Mouse (Mus musculus) hindbrain, embryonic 14.5 days (tissue): Measurements from ENCODE around the gene Patj. TPM values are rescaled to one million over a fixed set of nuclear protein-coding genes. Genes with fewer than 3 reads are reported as not detected.

Experiments
- ATAC-seq: fragments of 200-750 bp; cut with Nextera tagmentation; 2 replicates; pipeline ENCODE4 v1.8.0; 2017; ENCODE audit warnings: moderate number of reproducible peaks, mild to moderate bottlenecking, moderate TSS enrichment, moderate library complexity; ENCODE audit not compliant: low FRiP score
- DNase-seq: peaks from one replicate; pipeline ENCODE4 v3.0.0-alpha.2; 2015; ENCODE audit warnings: low spot score
- H3K27ac ChIP-seq: fragments of 300-500 bp; sonication (generic); 2 replicates; pipeline ENCODE4 v1.5.1; 2014; ENCODE audit warnings: mild to moderate bottlenecking, moderate library complexity
- H3K27me3 ChIP-seq: fragments of 300-500 bp; sonication (generic); 2 replicates; pipeline ENCODE4 v1.6.1; 2014; ENCODE audit warnings: mild to moderate bottlenecking, low read length, mixed read lengths; ENCODE audit not compliant: control insufficient read depth, insufficient read depth
- H3K36me3 ChIP-seq: fragments of 300-500 bp; sonication (generic); replicated peaks from 2 replicates; pipeline ENCODE4 v1.6.1; 2014; ENCODE audit not compliant: control insufficient read depth, insufficient read depth
- H3K4me1 ChIP-seq: fragments of 300-500 bp; sonication (generic); replicated peaks from 2 replicates; pipeline ENCODE4 v1.6.1; 2014; ENCODE audit warnings: antibody characterized with exemption, low read length, mixed read lengths; ENCODE audit not compliant: control insufficient read depth, insufficient read depth
- H3K4me2 ChIP-seq: fragments of 300-500 bp; sonication (generic); replicated peaks from 2 replicates; pipeline ENCODE4 v1.6.1; 2014; ENCODE audit warnings: mild to moderate bottlenecking, moderate library complexity
- H3K4me3 ChIP-seq: fragments of 300-500 bp; sonication (generic); replicated peaks from 2 replicates; pipeline ENCODE4 v1.5.1; 2014; ENCODE audit warnings: mild to moderate bottlenecking, low read length
- H3K9ac ChIP-seq: fragments of 300-500 bp; sonication (generic); 2 replicates; pipeline ENCODE4 v1.6.1; 2014
- H3K9me3 ChIP-seq: fragments of 300-500 bp; sonication (generic); 2 replicates; pipeline ENCODE4 v1.6.1; 2016; ENCODE audit warnings: low read length; ENCODE audit not compliant: control insufficient read depth
- WGBS: fragments of 180-500 bp; shearing (Covaris S2); extraction: QIAGEN DNeasy Blood & Tissue Kit; methylation state at CpG from one replicate; pipeline ENCODE4 v1.1.7; 2014; 5-methylcytosine and 5-hydroxymethylcytosine counted together
- polyA plus RNA-seq: library from polyadenylated mRNA; unstranded; fragments of >200 nt; fragmentation: Nextera tagmentation; extraction: Ambion mirVana; gene quantifications from 2 replicates; pipeline ENCODE4 v1.2.1, GENCODE M21; 2014

Patj gene
- polyA plus RNA-seq, 1 experiment from 2014 or later = 8.0 TPM

- Histone ChIP-seq H3K9me3 (no peaks in the 10 kb centered on the region), H3K27me3 (no peaks in the 10 kb centered on the region), H3K9ac (no peak overlapping the region), H3K4me2 (no peak overlapping the region), H3K4me3 (no peak overlapping the region), H3K27ac (no peak overlapping the region), H3K4me1 (no peaks in the 10 kb centered on the region), H3K36me3 (no peaks in the 10 kb centered on the region)
- ATAC-seq = no peak
- DNase-seq = no peak
- 58% methylated on average over 4 of the region's 4 CpGs for WGBS
Measured at GRCm38 (mm10) chr4:98569904-98570303, 174.3 kb downstream of the Patj start.

DNA sequence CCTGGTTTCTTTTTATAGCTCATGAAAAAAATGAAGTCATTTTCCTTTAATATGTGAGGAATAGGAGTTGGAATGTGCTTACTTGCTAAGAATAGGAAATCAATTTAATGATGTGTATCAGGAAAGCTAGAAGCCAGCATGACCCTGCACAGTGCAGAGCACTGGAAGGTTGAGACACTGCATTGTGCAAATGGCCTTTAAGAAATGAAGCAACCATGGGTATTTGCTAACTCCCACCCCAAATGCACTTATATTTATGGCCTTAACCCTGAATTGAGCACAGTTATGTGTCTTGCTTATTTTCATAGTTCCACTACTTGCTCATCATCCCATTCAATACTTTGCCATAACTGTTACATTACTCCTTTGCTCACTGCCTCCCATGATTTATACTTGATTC, 181.7 kb downstream of the Patj start:
- H3K9me3 ChIP-seq = no peaks in the 10 kb centered on the region
- peaks cover 17% of the 10 kb centered on the region for H3K4me1 ChIP-seq
- H3K4me3 ChIP-seq = no peak overlapping the region
- no peaks in the 10 kb centered on the region for H3K27me3 ChIP-seq
- H3K9ac ChIP-seq = no peak overlapping the region
- ATAC-seq (no peak), DNase-seq (no peak)
- no peaks in the 10 kb centered on the region for H3K36me3 ChIP-seq
- H3K4me2 ChIP-seq = no peak overlapping the region
- H3K27ac ChIP-seq = peak overlapping the region; percentile 72; the same call in 1 of the 2 replicates

DNA sequence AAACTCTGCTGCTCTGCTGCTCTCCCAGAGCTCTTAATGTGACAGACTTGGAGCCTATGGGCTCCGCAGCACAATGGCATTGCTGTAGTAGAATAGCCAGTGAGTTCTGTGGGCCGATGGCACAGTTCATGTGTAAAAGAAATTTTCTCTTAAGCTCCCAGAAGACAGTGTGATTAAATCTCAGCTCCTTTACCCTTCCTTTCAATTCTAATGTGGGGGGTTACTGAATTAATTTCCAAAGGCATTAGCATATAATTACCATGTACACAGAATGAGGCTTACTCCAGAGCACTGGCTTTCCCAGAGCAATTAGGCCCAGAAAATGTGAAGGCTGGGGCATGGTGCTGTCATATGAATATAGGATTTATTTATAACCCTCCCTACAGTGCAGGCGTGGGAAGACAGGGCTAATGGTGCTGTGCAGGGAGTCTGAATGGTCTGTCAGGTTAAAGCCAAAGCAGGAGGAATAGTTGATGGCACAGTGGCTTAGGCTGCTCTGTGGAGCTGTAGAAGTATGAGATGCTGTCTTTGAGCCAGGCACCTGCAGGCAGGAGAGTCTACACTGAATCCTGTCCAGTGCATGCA, 182.5 kb downstream of the Patj start:
- no peaks in the 10 kb centered on the region for H3K36me3 ChIP-seq
- ATAC-seq = peak; percentile 94
- 30% methylated on average over 3 of the region's 3 CpGs for WGBS
- H3K9me3 ChIP-seq = no peaks in the 10 kb centered on the region
- no peaks in the 10 kb centered on the region for H3K27me3 ChIP-seq
- H3K27ac ChIP-seq = peak overlapping the region; percentile 72
- H3K4me3 ChIP-seq = no peak overlapping the region
- no peak overlapping the region for H3K9ac ChIP-seq
- peaks cover 17% of the 10 kb centered on the region for H3K4me1 ChIP-seq
- no peak overlapping the region for H3K4me2 ChIP-seq
- peak; percentile 61 for DNase-seq

DNA sequence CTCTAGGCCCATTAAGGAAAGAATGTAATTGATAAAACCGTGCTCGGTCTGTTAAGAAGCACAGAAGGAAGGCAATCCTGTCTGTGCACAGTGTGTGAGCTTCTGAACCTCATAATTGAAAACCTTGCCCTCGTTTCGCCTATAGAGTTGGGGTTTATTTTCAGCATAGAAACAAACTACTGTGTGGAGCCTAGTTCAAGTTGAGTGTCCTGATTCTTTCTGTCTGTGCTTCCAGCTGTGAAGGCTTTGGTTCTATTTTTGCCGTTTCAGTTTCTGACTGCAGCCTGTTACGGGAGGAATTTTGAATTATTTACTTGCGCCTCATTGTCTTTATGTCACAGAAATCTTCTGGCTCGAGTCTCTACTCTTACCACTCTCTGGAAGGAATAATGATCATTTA, 185.9 kb downstream of the Patj start:
- WGBS = 61% methylated on average over 8 of the region's 8 CpGs
- no peak overlapping the region for H3K4me2 ChIP-seq
- DNase-seq = no peak
- no peak overlapping the region for H3K4me3 ChIP-seq
- H3K9ac ChIP-seq = no peak overlapping the region
- no peaks in the 10 kb centered on the region for H3K27me3 ChIP-seq
- peaks cover 17% of the 10 kb centered on the region for H3K4me1 ChIP-seq
- no peak overlapping the region for H3K27ac ChIP-seq
- ATAC-seq = no peak
- no peaks in the 10 kb centered on the region for H3K9me3 ChIP-seq
- H3K36me3 ChIP-seq = no peaks in the 10 kb centered on the region

DNA sequence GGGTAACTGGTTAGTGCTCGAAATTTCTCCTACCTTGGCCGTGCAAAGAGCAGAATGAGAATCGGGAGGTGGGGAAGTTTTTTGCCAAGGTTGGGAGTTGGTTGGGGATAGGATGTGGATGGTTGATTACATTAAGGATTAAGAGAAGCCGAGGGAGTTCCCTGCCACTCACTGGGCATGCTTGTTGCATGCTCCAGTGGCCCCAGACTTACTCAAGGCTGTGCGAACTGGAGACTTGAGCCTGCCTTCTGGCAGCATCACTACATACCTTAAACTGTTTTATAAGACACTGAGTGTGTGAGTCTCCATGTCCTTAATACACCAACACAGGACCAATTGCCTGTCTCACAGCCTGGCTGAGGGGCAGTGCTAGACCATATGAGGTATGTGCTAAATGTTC, 188.4 kb downstream of the Patj start:
- ATAC-seq = no peak
- Histone ChIP-seq H3K4me3 (no peak overlapping the region), H3K27ac (no peak overlapping the region), H3K36me3 (no peaks in the 10 kb centered on the region), H3K4me1 (no peaks in the 10 kb centered on the region), H3K9ac (no peak overlapping the region), H3K4me2 (no peak overlapping the region), H3K9me3 (no peaks in the 10 kb centered on the region), H3K27me3 (no peaks in the 10 kb centered on the region)
- WGBS = 77% methylated on average over 5 of the region's 5 CpGs
- no peak for DNase-seq

DNA sequence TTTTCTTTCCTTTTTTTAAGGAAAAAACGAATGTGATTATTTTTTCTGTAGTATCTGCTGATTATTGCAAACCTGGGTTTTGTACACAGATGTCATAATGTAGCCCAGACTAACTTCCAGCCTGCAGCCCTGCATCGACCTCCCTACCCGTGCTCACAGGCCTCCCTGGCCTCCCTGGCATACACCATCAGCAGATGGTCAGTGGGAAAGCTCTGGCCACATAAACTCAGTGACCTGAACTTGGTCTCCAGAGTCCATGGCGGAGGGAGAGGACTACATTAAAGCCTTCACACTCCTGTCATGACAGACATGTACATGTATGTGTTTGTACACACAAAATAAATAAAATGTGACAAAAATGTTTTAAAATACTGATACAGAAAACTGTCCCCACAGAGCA, 190.7 kb downstream of the Patj start:
- ATAC-seq (no peak), DNase-seq (no peak)
- Histone ChIP-seq H3K36me3 (no peaks in the 10 kb centered on the region), H3K27me3 (no peaks in the 10 kb centered on the region), H3K9ac (no peak overlapping the region), H3K4me2 (no peak overlapping the region), H3K9me3 (no peaks in the 10 kb centered on the region), H3K4me1 (no peaks in the 10 kb centered on the region), H3K27ac (no peak overlapping the region), H3K4me3 (no peak overlapping the region)
- WGBS = 80% methylated on average over 4 of the region's 4 CpGs

DNA sequence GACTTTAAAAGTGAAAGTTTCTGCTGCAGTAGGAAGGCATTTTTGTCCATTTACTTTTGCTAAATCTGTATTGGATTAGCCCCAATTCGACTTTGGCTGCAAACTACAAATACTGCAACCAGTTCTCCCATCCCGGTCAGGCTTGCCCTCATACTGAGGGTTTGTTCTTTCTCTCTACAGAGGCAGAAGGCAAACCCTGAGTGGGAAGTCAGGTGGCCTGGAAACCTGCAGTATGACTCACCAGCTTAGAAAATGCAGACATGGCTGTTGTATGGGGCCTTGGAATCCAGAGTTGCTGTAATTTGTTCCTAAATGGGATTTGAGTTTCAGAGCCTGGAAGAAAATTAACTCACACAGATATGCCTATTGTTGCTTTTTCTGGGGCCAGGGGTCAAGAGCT, 192.1 kb downstream of the Patj start:
- DNase-seq = no peak
- no peak for ATAC-seq
- H3K27ac ChIP-seq = no peak overlapping the region
- no peaks in the 10 kb centered on the region for H3K27me3 ChIP-seq
- no peaks in the 10 kb centered on the region for H3K9me3 ChIP-seq
- 84% methylated on average over 2 of the region's 2 CpGs for WGBS
- H3K4me3 ChIP-seq = no peak overlapping the region
- no peak overlapping the region for H3K9ac ChIP-seq
- no peak overlapping the region for H3K4me2 ChIP-seq
- no peaks in the 10 kb centered on the region for H3K36me3 ChIP-seq
- H3K4me1 ChIP-seq = no peaks in the 10 kb centered on the region

GRCm38 (mm10) chr4:98593961-98594360, 198.4 kb downstream of the Patj start:
- Histone ChIP-seq H3K9me3 (no peaks in the 10 kb centered on the region), H3K27ac (no peak overlapping the region), H3K4me1 (peaks cover 7% of the 10 kb centered on the region), H3K4me2 (no peak overlapping the region), H3K4me3 (no peak overlapping the region), H3K9ac (no peak overlapping the region), H3K27me3 (no peaks in the 10 kb centered on the region), H3K36me3 (no peaks in the 10 kb centered on the region)
- DNase-seq = no peak
- ATAC-seq = no peak
- WGBS = 94% methylated on average over 1 of the region's 1 CpGs

DNA sequence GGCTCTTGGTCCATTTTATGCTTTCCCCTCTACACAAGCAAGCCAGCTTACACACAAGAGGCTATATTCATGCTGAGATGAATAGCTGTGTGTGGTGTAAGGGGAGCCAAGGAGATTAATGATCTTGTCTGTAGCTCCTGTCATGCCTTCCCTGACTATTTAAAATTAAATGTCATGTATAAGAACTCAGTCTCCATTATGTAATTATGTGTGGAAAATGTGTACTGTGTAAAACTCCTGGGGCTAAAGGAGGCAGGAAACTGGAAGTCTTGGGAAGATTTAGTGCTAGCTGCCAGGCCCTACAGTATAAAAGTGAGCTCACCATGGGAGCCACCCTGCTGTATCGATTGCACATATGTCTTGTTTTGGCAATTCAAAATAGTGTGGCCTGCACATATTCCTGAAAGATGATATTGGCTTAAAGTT, 203.0 kb downstream of the Patj start:
- Histone ChIP-seq H3K36me3 (no peaks in the 10 kb centered on the region), H3K27ac (peak overlapping the region; percentile 18), H3K9ac (no peak overlapping the region), H3K4me2 (no peak overlapping the region), H3K27me3 (no peaks in the 10 kb centered on the region), H3K9me3 (no peaks in the 10 kb centered on the region), H3K4me3 (no peak overlapping the region), H3K4me1 (peaks cover 15% of the 10 kb centered on the region)
- ATAC-seq (peak; percentile 80; the same call in 1 of the 2 replicates), DNase-seq (no peak)
- 39% methylated on average over 1 of the region's 1 CpGs for WGBS

- no peak for DNase-seq
- Histone ChIP-seq H3K9ac (no peak overlapping the region), H3K36me3 (no peaks in the 10 kb centered on the region), H3K9me3 (no peaks in the 10 kb centered on the region), H3K4me2 (no peak overlapping the region), H3K4me1 (peaks cover 15% of the 10 kb centered on the region), H3K4me3 (no peak overlapping the region), H3K27me3 (no peaks in the 10 kb centered on the region), H3K27ac (peak overlapping the region; percentile 18)
- no peak for ATAC-seq
- WGBS = 47% methylated on average over 6 of the region's 6 CpGs
Measured at GRCm38 (mm10) chr4:98599358-98599757, 203.8 kb downstream of the Patj start.
